Mouse (Mus musculus): ENCODE data around the gene Zbtb48. TPM values are rescaled to one million over a fixed set of nuclear protein-coding genes. Genes with fewer than 3 reads are reported as not detected.
"Not testable (repeated sequence)": the region's sequence is repeated elsewhere in the genome, so short reads cannot be mapped to it uniquely, and the experiment has no call there.

Gene Zbtb48
- polyA plus RNA-seq, 1 experiment from 2014 or later = 25.4 TPM

- WGBS = 92% methylated on average over 6 of the region's 6 CpGs
Observed at GRCm38 (mm10) chr4:152036464-152036863, 9.0 kb upstream of the Zbtb48 start.

GRCm38 (mm10) chr4:152032922-152033321 lies 5.5 kb upstream of the Zbtb48 start:
- 92% methylated on average over 13 of the region's 13 CpGs for WGBS
- H3K4me2 ChIP-seq (ENCODE audit: low read length) = no peak overlapping the region
- no peaks in the 10 kb centered on the region for H3K27me3 ChIP-seq (replicated peaks; ENCODE audit: control insufficient read depth, insufficient read depth, low read length)
- no peak for ATAC-seq
- no peaks in the 10 kb centered on the region for H3K9me3 ChIP-seq (ENCODE audit: control insufficient read depth, low read length)
- H3K4me3 ChIP-seq (replicated peaks; ENCODE audit: low read length) = no peak overlapping the region
- H3K9ac ChIP-seq (replicated peaks; ENCODE audit: low read depth, low read length) = no peak overlapping the region
- H3K4me1 ChIP-seq (replicated peaks; ENCODE audit: control insufficient read depth, insufficient read depth, low read length) = peaks cover 9% of the 10 kb centered on the region
- H3K36me3 ChIP-seq (ENCODE audit: control insufficient read depth, insufficient read depth) = no peaks in the 10 kb centered on the region
- H3K27ac ChIP-seq (ENCODE audit: low read length) = no peak overlapping the region

More at GRCm38 (mm10) chr4:152036464-152036863, 9.0 kb upstream of the Zbtb48 start:
- not testable (repeated sequence) for H3K9ac ChIP-seq (replicated peaks; ENCODE audit: low read depth, low read length); H3K36me3 ChIP-seq (ENCODE audit: control insufficient read depth, insufficient read depth); H3K4me3 ChIP-seq (replicated peaks; ENCODE audit: low read length); ATAC-seq; H3K27me3 ChIP-seq (replicated peaks; ENCODE audit: control insufficient read depth, insufficient read depth, low read length); H3K27ac ChIP-seq (ENCODE audit: low read length); H3K9me3 ChIP-seq (ENCODE audit: control insufficient read depth, low read length); H3K4me2 ChIP-seq (ENCODE audit: low read length)
- peaks cover 13% of the 10 kb centered on the region for H3K4me1 ChIP-seq (replicated peaks; ENCODE audit: control insufficient read depth, insufficient read depth, low read length)

GRCm38 (mm10) chr4:152029997-152030396 lies 2.5 kb upstream of the Zbtb48 start:
- WGBS = 61% methylated on average over 4 of the region's 4 CpGs
- H3K9me3 ChIP-seq (ENCODE audit: control insufficient read depth, low read length) = no peaks in the 10 kb centered on the region
- H3K4me1 ChIP-seq (replicated peaks; ENCODE audit: control insufficient read depth, insufficient read depth, low read length) = peaks cover 30% of the 10 kb centered on the region
- no peaks in the 10 kb centered on the region for H3K27me3 ChIP-seq (replicated peaks; ENCODE audit: control insufficient read depth, insufficient read depth, low read length)
- no peaks in the 10 kb centered on the region for H3K36me3 ChIP-seq (ENCODE audit: control insufficient read depth, insufficient read depth)
- H3K4me2 ChIP-seq (ENCODE audit: low read length) = no peak overlapping the region
- no peak overlapping the region for H3K4me3 ChIP-seq (replicated peaks; ENCODE audit: low read length)
- no peak overlapping the region for H3K27ac ChIP-seq (ENCODE audit: low read length)
- H3K9ac ChIP-seq (replicated peaks; ENCODE audit: low read depth, low read length) = no peak overlapping the region
- no peak for ATAC-seq

- Histone ChIP-seq H3K36me3 (ENCODE audit: control insufficient read depth, insufficient read depth) (no peaks in the 10 kb centered on the region), H3K27me3 (replicated peaks; ENCODE audit: control insufficient read depth, insufficient read depth, low read length) (no peaks in the 10 kb centered on the region), H3K4me2 (ENCODE audit: low read length) (no peak overlapping the region), H3K4me3 (replicated peaks; ENCODE audit: low read length) (no peak overlapping the region), H3K27ac (ENCODE audit: low read length) (no peak overlapping the region), H3K9me3 (ENCODE audit: control insufficient read depth, low read length) (no peaks in the 10 kb centered on the region), H3K4me1 (replicated peaks; ENCODE audit: control insufficient read depth, insufficient read depth, low read length) (peaks cover 35% of the 10 kb centered on the region), H3K9ac (replicated peaks; ENCODE audit: low read depth, low read length) (no peak overlapping the region)
- no peak for ATAC-seq
- WGBS = 43% methylated on average over 5 of the region's 5 CpGs
Observed at GRCm38 (mm10) chr4:152029087-152029486, 1.6 kb upstream of the Zbtb48 start.

GRCm38 (mm10) chr4:152028456-152028855 lies 985 bp upstream of the Zbtb48 start:
- Histone ChIP-seq H3K27ac (ENCODE audit: low read length) (no peak overlapping the region), H3K4me2 (ENCODE audit: low read length) (peak overlapping the region; percentile 79), H3K36me3 (ENCODE audit: control insufficient read depth, insufficient read depth) (no peaks in the 10 kb centered on the region), H3K4me3 (replicated peaks; ENCODE audit: low read length) (peak overlapping the region; percentile 78), H3K27me3 (replicated peaks; ENCODE audit: control insufficient read depth, insufficient read depth, low read length) (no peaks in the 10 kb centered on the region), H3K9me3 (ENCODE audit: control insufficient read depth, low read length) (no peaks in the 10 kb centered on the region), H3K4me1 (replicated peaks; ENCODE audit: control insufficient read depth, insufficient read depth, low read length) (peaks cover 37% of the 10 kb centered on the region), H3K9ac (replicated peaks; ENCODE audit: low read depth, low read length) (peak overlapping the region; percentile 64)
- no peak for ATAC-seq
- 66% methylated on average over 15 of the region's 15 CpGs for WGBS

- peak overlapping the region; percentile 54; the same call in 1 of the 2 replicates for H3K27ac ChIP-seq (ENCODE audit: low read length)
- H3K4me1 ChIP-seq (replicated peaks; ENCODE audit: control insufficient read depth, insufficient read depth, low read length) = peaks cover 39% of the 10 kb centered on the region
- WGBS = 1% methylated on average over 39 of the region's 41 CpGs
- ATAC-seq = no peak; the same call in none of the 2 replicates
- H3K4me3 ChIP-seq (replicated peaks; ENCODE audit: low read length) = peak overlapping the region; percentile 78
- H3K4me2 ChIP-seq (ENCODE audit: low read length) = peak overlapping the region; percentile 91
- no peaks in the 10 kb centered on the region for H3K27me3 ChIP-seq (replicated peaks; ENCODE audit: control insufficient read depth, insufficient read depth, low read length)
- H3K9ac ChIP-seq (replicated peaks; ENCODE audit: low read depth, low read length) = peak overlapping the region; percentile 74
- no peaks in the 10 kb centered on the region for H3K9me3 ChIP-seq (ENCODE audit: control insufficient read depth, low read length)
- H3K36me3 ChIP-seq (ENCODE audit: control insufficient read depth, insufficient read depth) = no peaks in the 10 kb centered on the region
Observed at GRCm38 (mm10) chr4:152026751-152027508, 541 bp downstream of the Zbtb48 start.

- Histone ChIP-seq H3K4me3 (replicated peaks; ENCODE audit: low read length) (no peak overlapping the region), H3K36me3 (ENCODE audit: control insufficient read depth, insufficient read depth) (peaks cover 8% of the 10 kb centered on the region), H3K27me3 (replicated peaks; ENCODE audit: control insufficient read depth, insufficient read depth, low read length) (no peaks in the 10 kb centered on the region), H3K4me1 (replicated peaks; ENCODE audit: control insufficient read depth, insufficient read depth, low read length) (peaks cover 39% of the 10 kb centered on the region), H3K27ac (ENCODE audit: low read length) (no peak overlapping the region), H3K9ac (replicated peaks; ENCODE audit: low read depth, low read length) (no peak overlapping the region), H3K4me2 (ENCODE audit: low read length) (no peak overlapping the region), H3K9me3 (ENCODE audit: control insufficient read depth, low read length) (no peaks in the 10 kb centered on the region)
- ATAC-seq = no peak
- WGBS = 92% methylated on average over 11 of the region's 11 CpGs
Observed at GRCm38 (mm10) chr4:152024525-152024924, 2.9 kb downstream of the Zbtb48 start.

- Histone ChIP-seq H3K4me2 (ENCODE audit: low read length) (no peak overlapping the region), H3K4me1 (replicated peaks; ENCODE audit: control insufficient read depth, insufficient read depth, low read length) (peaks cover 30% of the 10 kb centered on the region), H3K4me3 (replicated peaks; ENCODE audit: low read length) (no peak overlapping the region), H3K9ac (replicated peaks; ENCODE audit: low read depth, low read length) (no peak overlapping the region), H3K27ac (ENCODE audit: low read length) (no peak overlapping the region), H3K27me3 (replicated peaks; ENCODE audit: control insufficient read depth, insufficient read depth, low read length) (no peaks in the 10 kb centered on the region), H3K36me3 (ENCODE audit: control insufficient read depth, insufficient read depth) (peaks cover 8% of the 10 kb centered on the region), H3K9me3 (ENCODE audit: control insufficient read depth, low read length) (no peaks in the 10 kb centered on the region)
- WGBS = 87% methylated on average over 8 of the region's 8 CpGs
- no peak for ATAC-seq
Observed at GRCm38 (mm10) chr4:152022506-152022905, 5.0 kb downstream of the Zbtb48 start.

- 74% methylated on average over 12 of the region's 12 CpGs for WGBS
- Histone ChIP-seq H3K9ac (replicated peaks; ENCODE audit: low read depth, low read length) (no peak overlapping the region), H3K27me3 (replicated peaks; ENCODE audit: control insufficient read depth, insufficient read depth, low read length) (no peaks in the 10 kb centered on the region), H3K4me2 (ENCODE audit: low read length) (no peak overlapping the region), H3K9me3 (ENCODE audit: control insufficient read depth, low read length) (no peaks in the 10 kb centered on the region), H3K27ac (ENCODE audit: low read length) (no peak overlapping the region), H3K4me3 (replicated peaks; ENCODE audit: low read length) (no peak overlapping the region), H3K4me1 (replicated peaks; ENCODE audit: control insufficient read depth, insufficient read depth, low read length) (peaks cover 26% of the 10 kb centered on the region), H3K36me3 (ENCODE audit: control insufficient read depth, insufficient read depth) (peaks cover 8% of the 10 kb centered on the region)
- no peak for ATAC-seq
Observed at GRCm38 (mm10) chr4:152021568-152022097, 5.8 kb downstream of the Zbtb48 start.

All from forebrain, embryonic 16.5 days (tissue).